Mouse (Mus musculus): ENCODE results near the gene Sh2d2a. TPM values are rescaled to one million over a fixed set of nuclear protein-coding genes. Genes with fewer than 3 reads are reported as not detected.
"Not testable (repeated sequence)": the region's sequence is repeated elsewhere in the genome, so short reads cannot be mapped to it uniquely, and the experiment has no call there.

Gene Sh2d2a
- polyA plus RNA-seq, 1 experiment from 2014 or later = not detected

GRCm38 (mm10) chr3:87847680-87848079, 1.1 kb downstream of the Sh2d2a start:
- no peaks in the 10 kb centered on the region for H3K36me3 ChIP-seq (replicated peaks; ENCODE audit: control insufficient read depth, insufficient read depth)
- 81% methylated on average over 5 of the region's 5 CpGs for WGBS
- H3K9ac ChIP-seq = no peak overlapping the region
- H3K4me3 ChIP-seq (replicated peaks; ENCODE audit: low read length) = no peak overlapping the region
- no peaks in the 10 kb centered on the region for H3K4me1 ChIP-seq (replicated peaks; ENCODE audit: control insufficient read depth, insufficient read depth, low read length)
- ATAC-seq (ENCODE audit: low FRiP score) (no peak), DNase-seq (ENCODE audit: low spot score) (no peak)
- no peak overlapping the region for H3K4me2 ChIP-seq (replicated peaks)
- H3K27me3 ChIP-seq (ENCODE audit: control insufficient read depth, insufficient read depth, low read length) = no peaks in the 10 kb centered on the region
- H3K9me3 ChIP-seq (ENCODE audit: control insufficient read depth, low read length) = no peaks in the 10 kb centered on the region
- no peak overlapping the region for H3K27ac ChIP-seq

GRCm38 (mm10) chr3:87849117-87849516, 2.6 kb downstream of the Sh2d2a start:
- whole genome bisulfite sequencing = 84% methylated on average over 14 of the region's 14 CpGs
- no peak for ATAC-seq (ENCODE audit: low FRiP score)
- no peak overlapping the region for H3K4me2 ChIP-seq (replicated peaks)
- H3K27me3 ChIP-seq (ENCODE audit: control insufficient read depth, insufficient read depth, low read length) = no peaks in the 10 kb centered on the region
- H3K9ac ChIP-seq = no peak overlapping the region
- no peak overlapping the region for H3K4me3 ChIP-seq (replicated peaks; ENCODE audit: low read length)
- H3K4me1 ChIP-seq (replicated peaks; ENCODE audit: control insufficient read depth, insufficient read depth, low read length) = peaks cover 4% of the 10 kb centered on the region; the same call in 1 of the 2 replicates
- H3K36me3 ChIP-seq (replicated peaks; ENCODE audit: control insufficient read depth, insufficient read depth) = no peaks in the 10 kb centered on the region
- no peak for DNase-seq (ENCODE audit: low spot score)
- no peaks in the 10 kb centered on the region for H3K9me3 ChIP-seq (ENCODE audit: control insufficient read depth, low read length)
- no peak overlapping the region for H3K27ac ChIP-seq

- no peaks in the 10 kb centered on the region for H3K27me3 ChIP-seq (ENCODE audit: control insufficient read depth, insufficient read depth, low read length)
- no peak overlapping the region for H3K4me3 ChIP-seq (replicated peaks; ENCODE audit: low read length)
- no peaks in the 10 kb centered on the region for H3K9me3 ChIP-seq (ENCODE audit: control insufficient read depth, low read length)
- peaks cover 6% of the 10 kb centered on the region; the same call in 1 of the 2 replicates for H3K4me1 ChIP-seq (replicated peaks; ENCODE audit: control insufficient read depth, insufficient read depth, low read length)
- peaks cover 31% of the 10 kb centered on the region for H3K36me3 ChIP-seq (replicated peaks; ENCODE audit: control insufficient read depth, insufficient read depth)
- H3K27ac ChIP-seq = no peak overlapping the region
- no peak overlapping the region for H3K4me2 ChIP-seq (replicated peaks)
- 70% methylated on average over 7 of the region's 7 CpGs for WGBS
- ATAC-seq (ENCODE audit: low FRiP score) = peak; percentile 17; the same call in 1 of the 2 replicates
- no peak overlapping the region for H3K9ac ChIP-seq
- no peak for DNase-seq (ENCODE audit: low spot score)
Observed at GRCm38 (mm10) chr3:87854795-87855568, 8.4 kb downstream of the Sh2d2a start.

- WGBS = 92% methylated on average over 8 of the region's 8 CpGs
- Histone ChIP-seq H3K36me3 (replicated peaks; ENCODE audit: control insufficient read depth, insufficient read depth) (peaks cover 35% of the 10 kb centered on the region), H3K9ac (no peak overlapping the region), H3K27me3 (ENCODE audit: control insufficient read depth, insufficient read depth, low read length) (no peaks in the 10 kb centered on the region), H3K9me3 (ENCODE audit: control insufficient read depth, low read length) (no peaks in the 10 kb centered on the region), H3K4me2 (replicated peaks) (no peak overlapping the region), H3K27ac (no peak overlapping the region), H3K4me1 (replicated peaks; ENCODE audit: control insufficient read depth, insufficient read depth, low read length) (peaks cover 6% of the 10 kb centered on the region; the same call in 1 of the 2 replicates), H3K4me3 (replicated peaks; ENCODE audit: low read length) (no peak overlapping the region)
- no peak for ATAC-seq (ENCODE audit: low FRiP score)
- DNase-seq (ENCODE audit: low spot score) = no peak
Observed at GRCm38 (mm10) chr3:87855936-87856335, 9.4 kb downstream of the Sh2d2a start.

- H3K4me2 ChIP-seq (replicated peaks) = no peak overlapping the region
- peaks cover 6% of the 10 kb centered on the region; the same call in 1 of the 2 replicates for H3K4me1 ChIP-seq (replicated peaks; ENCODE audit: control insufficient read depth, insufficient read depth, low read length)
- no peaks in the 10 kb centered on the region for H3K27me3 ChIP-seq (ENCODE audit: control insufficient read depth, insufficient read depth, low read length)
- H3K9me3 ChIP-seq (ENCODE audit: control insufficient read depth, low read length) = no peaks in the 10 kb centered on the region
- no peak for ATAC-seq (ENCODE audit: low FRiP score)
- H3K27ac ChIP-seq = no peak overlapping the region
- no peak overlapping the region for H3K9ac ChIP-seq
- peaks cover 51% of the 10 kb centered on the region for H3K36me3 ChIP-seq (replicated peaks; ENCODE audit: control insufficient read depth, insufficient read depth)
- DNase-seq (ENCODE audit: low spot score) = no peak
- no peak overlapping the region for H3K4me3 ChIP-seq (replicated peaks; ENCODE audit: low read length)
- WGBS = 91% methylated on average over 8 of the region's 8 CpGs
Observed at GRCm38 (mm10) chr3:87857666-87858065, 11.1 kb downstream of the Sh2d2a start.

- WGBS = 26% methylated on average over 3 of the region's 3 CpGs
- H3K9me3 ChIP-seq (ENCODE audit: control insufficient read depth, low read length) = no peaks in the 10 kb centered on the region
- no peak overlapping the region for H3K4me2 ChIP-seq (replicated peaks)
- H3K4me1 ChIP-seq (replicated peaks; ENCODE audit: control insufficient read depth, insufficient read depth, low read length) = no peaks in the 10 kb centered on the region; the same call in 1 of the 2 replicates
- H3K9ac ChIP-seq = no peak overlapping the region
- DNase-seq (ENCODE audit: low spot score) (peak; percentile 73), ATAC-seq (ENCODE audit: low FRiP score) (peak; percentile 53; the same call in 1 of the 2 replicates)
- no peaks in the 10 kb centered on the region for H3K27me3 ChIP-seq (ENCODE audit: control insufficient read depth, insufficient read depth, low read length)
- H3K4me3 ChIP-seq (replicated peaks; ENCODE audit: low read length) = no peak overlapping the region
- peaks cover 68% of the 10 kb centered on the region for H3K36me3 ChIP-seq (replicated peaks; ENCODE audit: control insufficient read depth, insufficient read depth)
- no peak overlapping the region for H3K27ac ChIP-seq
Observed at GRCm38 (mm10) chr3:87859813-87860212, 13.3 kb downstream of the Sh2d2a start.

GRCm38 (mm10) chr3:87864111-87864510, 17.6 kb downstream of the Sh2d2a start:
- H3K27ac ChIP-seq; H3K27me3 ChIP-seq (ENCODE audit: control insufficient read depth, insufficient read depth, low read length); H3K4me1 ChIP-seq (replicated peaks; ENCODE audit: control insufficient read depth, insufficient read depth, low read length); DNase-seq (ENCODE audit: low spot score); H3K9ac ChIP-seq; H3K4me2 ChIP-seq (replicated peaks); H3K9me3 ChIP-seq (ENCODE audit: control insufficient read depth, low read length); ATAC-seq (ENCODE audit: low FRiP score); H3K4me3 ChIP-seq (replicated peaks; ENCODE audit: low read length): not testable (repeated sequence)
- peaks cover 87% of the 10 kb centered on the region for H3K36me3 ChIP-seq (replicated peaks; ENCODE audit: control insufficient read depth, insufficient read depth)
- WGBS = 96% methylated on average over 4 of the region's 4 CpGs

- DNase-seq (ENCODE audit: low spot score) (no peak), ATAC-seq (ENCODE audit: low FRiP score) (no peak)
- Histone ChIP-seq H3K4me2 (replicated peaks) (no peak overlapping the region), H3K4me1 (replicated peaks; ENCODE audit: control insufficient read depth, insufficient read depth, low read length) (0 out of 2 replicates have a peak, but pooled peaks cover 3% of the 10 kb centered on the region), H3K9ac (no peak overlapping the region), H3K4me3 (replicated peaks; ENCODE audit: low read length) (no peak overlapping the region), H3K36me3 (replicated peaks; ENCODE audit: control insufficient read depth, insufficient read depth) (peaks cover 23% of the 10 kb centered on the region), H3K27ac (no peak overlapping the region), H3K27me3 (ENCODE audit: control insufficient read depth, insufficient read depth, low read length) (no peaks in the 10 kb centered on the region), H3K9me3 (ENCODE audit: control insufficient read depth, low read length) (no peaks in the 10 kb centered on the region)
- WGBS = 92% methylated on average over 4 of the region's 4 CpGs
Observed at GRCm38 (mm10) chr3:87877730-87878129, 31.2 kb downstream of the Sh2d2a start.

GRCm38 (mm10) chr3:87884291-87884690, 37.7 kb downstream of the Sh2d2a start:
- Histone ChIP-seq H3K27ac (no peak overlapping the region), H3K4me1 (replicated peaks; ENCODE audit: control insufficient read depth, insufficient read depth, low read length) (peaks cover 21% of the 10 kb centered on the region), H3K36me3 (replicated peaks; ENCODE audit: control insufficient read depth, insufficient read depth) (peaks cover 18% of the 10 kb centered on the region), H3K27me3 (ENCODE audit: control insufficient read depth, insufficient read depth, low read length) (no peaks in the 10 kb centered on the region), H3K9me3 (ENCODE audit: control insufficient read depth, low read length) (0 out of 2 replicates have a peak, but pooled peaks cover 4% of the 10 kb centered on the region), H3K9ac (peak overlapping the region; percentile 90), H3K4me3 (replicated peaks; ENCODE audit: low read length) (peak overlapping the region; percentile 85), H3K4me2 (replicated peaks) (peak overlapping the region; percentile 67)
- no peak for ATAC-seq (ENCODE audit: low FRiP score)
- no peak for DNase-seq (ENCODE audit: low spot score)
- 7% methylated on average over 3 of the region's 3 CpGs for WGBS
